Comparison of ENCODE assay signal across 7 mouse cellular contexts in the genomic region with DNA sequence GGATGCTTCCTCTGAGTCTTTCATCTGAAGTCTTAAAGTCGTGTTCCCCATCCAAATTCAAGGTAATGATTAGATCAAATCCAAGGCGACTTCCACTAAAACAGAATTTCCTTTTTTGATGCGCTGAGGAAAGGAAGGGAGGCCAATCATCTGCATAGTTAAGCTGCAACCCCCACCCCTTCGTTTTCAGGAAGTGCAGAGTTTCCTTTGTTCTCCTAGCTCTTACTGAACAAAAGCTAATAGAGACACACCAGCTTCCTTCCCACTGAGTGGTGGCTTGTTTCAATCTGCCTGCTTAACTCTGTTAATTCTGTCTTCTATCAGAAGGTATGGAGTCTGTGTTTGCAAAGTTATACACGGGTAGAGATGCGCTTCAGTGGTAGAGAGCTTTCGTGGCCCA. TPM values are rescaled to one million over a fixed set of nuclear protein-coding genes. Genes with fewer than 3 reads are reported as not detected.
DNase-seq lines count a peak whose midpoint lies in the region; ATAC-seq and TF ChIP-seq lines count a peak whose summit lies in the region.

No protein-coding gene starts in this region.

- TF ChIP-seq CTCF in midbrain, postnatal 0 days (IDR thresholded peaks at IDR 0.05) = no peak

- WGBS in midbrain, embryonic 10.5 days = 33% methylated on average over 7 of the region's 7 CpGs
- WGBS in midbrain, postnatal 0 days = 25% methylated on average over 7 of the region's 7 CpGs
- WGBS in liver, embryonic 13.5 days (ENCODE audit: insufficient replicate concordance) = 16% methylated on average over 7 of the region's 7 CpGs

- H3K36me3 ChIP-seq in midbrain, embryonic 10.5 days = 0 out of 2 replicates have a peak, but pooled peaks cover under 1% of the 10 kb centered on the region
- H3K36me3 ChIP-seq in midbrain, postnatal 0 days (ENCODE audit: insufficient read depth, low read length) = no peaks in the 10 kb centered on the region
- H3K36me3 ChIP-seq in liver, embryonic 13.5 days = no peaks in the 10 kb centered on the region

- H3K27ac ChIP-seq in midbrain, embryonic 10.5 days (replicated peaks) = 0 out of 2 replicates have a peak overlapping the region, but pooled peaks have one; percentile 9
- H3K27ac ChIP-seq in midbrain, postnatal 0 days (ENCODE audit: low read depth, low read length) = no peak overlapping the region
- no peak overlapping the region for H3K27ac ChIP-seq in liver, embryonic 13.5 days

- H3K4me3 ChIP-seq in midbrain, embryonic 10.5 days = no peak overlapping the region
- no peak overlapping the region for H3K4me3 ChIP-seq in midbrain, postnatal 0 days (ENCODE audit: low read depth, low read length)
- H3K4me3 ChIP-seq in liver, embryonic 13.5 days (replicated peaks) = no peak overlapping the region

- H3K4me1 ChIP-seq in midbrain, embryonic 10.5 days = peaks cover 19% of the 10 kb centered on the region
- no peaks in the 10 kb centered on the region for H3K4me1 ChIP-seq in midbrain, postnatal 0 days (ENCODE audit: insufficient read depth, low read length)
- H3K4me1 ChIP-seq in liver, embryonic 13.5 days (replicated peaks) = peaks cover 9% of the 10 kb centered on the region; the same call in 1 of the 2 replicates

- no peak overlapping the region for H3K9ac ChIP-seq in midbrain, postnatal 0 days (replicated peaks; ENCODE audit: low read length, poor library complexity, severe bottlenecking)
- H3K9ac ChIP-seq in liver, embryonic 13.5 days = no peak overlapping the region

- no peak for ATAC-seq in midbrain, postnatal 0 days (ENCODE audit: low FRiP score)
- no peak for ATAC-seq in liver, embryonic 13.5 days (ENCODE audit: low read depth)

- H3K9me3 ChIP-seq in midbrain, embryonic 10.5 days (replicated peaks) = no peaks in the 10 kb centered on the region
- no peaks in the 10 kb centered on the region for H3K9me3 ChIP-seq in midbrain, postnatal 0 days (ENCODE audit: low read length)
- H3K9me3 ChIP-seq in liver, embryonic 13.5 days (replicated peaks) = no peaks in the 10 kb centered on the region

- no peak overlapping the region for H3K4me2 ChIP-seq in midbrain, postnatal 0 days (ENCODE audit: low read depth, low read length, poor library complexity, severe bottlenecking)
- H3K4me2 ChIP-seq in liver, embryonic 13.5 days = peak overlapping the region; percentile 72; the same call in 1 of the 2 replicates

- peaks cover 32% of the 10 kb centered on the region for H3K27me3 ChIP-seq in midbrain, embryonic 10.5 days (ENCODE audit: low read depth, poor library complexity, severe bottlenecking)
- peaks cover 4% of the 10 kb centered on the region; the same call in 1 of the 2 replicates for H3K27me3 ChIP-seq in midbrain, postnatal 0 days (ENCODE audit: insufficient read depth, low read length)
- peaks cover 32% of the 10 kb centered on the region for H3K27me3 ChIP-seq in liver, embryonic 13.5 days

- DNase-seq in midbrain, embryonic 10.5 days (ENCODE audit: low spot score) = no peak
- no peak for DNase-seq in midbrain, postnatal 0 days (ENCODE audit: low spot score)
- DNase-seq in heart, adult 9 months (ENCODE audit: low spot score in 2 of 2) = peak; percentile 23 to 63
- no peak for DNase-seq in liver, embryonic 13.5 days
- DNase-seq in thymus, postnatal 25 days = peak; percentile 21
- DNase-seq in frontal cortex, postnatal 14 days (ENCODE audit: low spot score in 2 of 2) = no peak
- no peak for DNase-seq in urinary bladder, postnatal 36 days (ENCODE audit: low spot score in 2 of 2)

RNA-seq across cellular contexts. Expression of gene Thsd1, which starts 1.5 kb away (rescaled TPM):
- polyA plus RNA-seq in midbrain, embryonic 10.5 days (2016; fragmentation: Nextera tagmentation; extraction: Ambion mirVana) = 9.3 and 9.9 TPM in 2 replicates
- total RNA-seq in midbrain, postnatal 0 days (2014; rRNA removed) = 3.0 and 5.4 TPM in 2 replicates
- 4.5 and 4.6 TPM in 2 replicates for polyA plus RNA-seq in midbrain, postnatal 0 days (2015; fragmentation: Nextera tagmentation; extraction: Ambion mirVana)
- polyA plus RNA-seq in liver, embryonic 13.5 days (2015; fragmentation: Nextera tagmentation; extraction: Ambion mirVana) = 1.5 and 2.3 TPM in 2 replicates

RNA-seq across cellular contexts. Expression of gene Vps36, which starts 36.0 kb away (rescaled TPM):
- polyA plus RNA-seq in midbrain, embryonic 10.5 days (2016; fragmentation: Nextera tagmentation; extraction: Ambion mirVana) = 42.3 and 42.6 TPM in 2 replicates
- 33.2 and 38.9 TPM in 2 replicates for total RNA-seq in midbrain, postnatal 0 days (2014; rRNA removed)
- polyA plus RNA-seq in midbrain, postnatal 0 days (2015; fragmentation: Nextera tagmentation; extraction: Ambion mirVana) = 37.4 and 40.9 TPM in 2 replicates
- 11.5 and 12.9 TPM in 2 replicates for polyA plus RNA-seq in liver, embryonic 13.5 days (2015; fragmentation: Nextera tagmentation; extraction: Ambion mirVana)

RNA-seq across cellular contexts. Expression of gene Ckap2, which starts 43.0 kb away (rescaled TPM):
- polyA plus RNA-seq in midbrain, embryonic 10.5 days (2016; fragmentation: Nextera tagmentation; extraction: Ambion mirVana) = 60.3 and 61.3 TPM in 2 replicates
- total RNA-seq in midbrain, postnatal 0 days (2014; rRNA removed) = 4.1 and 7.5 TPM in 2 replicates
- 5.1 and 5.4 TPM in 2 replicates for polyA plus RNA-seq in midbrain, postnatal 0 days (2015; fragmentation: Nextera tagmentation; extraction: Ambion mirVana)
- polyA plus RNA-seq in liver, embryonic 13.5 days (2015; fragmentation: Nextera tagmentation; extraction: Ambion mirVana) = 22.2 and 28.5 TPM in 2 replicates

RNA-seq across cellular contexts. Expression of gene Tpte, which starts 54.6 kb away (rescaled TPM):
- polyA plus RNA-seq in midbrain, embryonic 10.5 days (2016; fragmentation: Nextera tagmentation; extraction: Ambion mirVana) = not detected in 2 replicates
- total RNA-seq in midbrain, postnatal 0 days (2014; rRNA removed) = not detected in 2 replicates
- polyA plus RNA-seq in midbrain, postnatal 0 days (2015; fragmentation: Nextera tagmentation; extraction: Ambion mirVana) = not detected in 2 replicates
- polyA plus RNA-seq in liver, embryonic 13.5 days (2015; fragmentation: Nextera tagmentation; extraction: Ambion mirVana) = not detected in 2 replicates

Comparison
In these comparisons a context has a peak if more than half of its experiments do, and no peak if none do; other contexts are left out.
1. DNase-seq: peak in heart, adult 9 months (2 of 2) and thymus, postnatal 25 days (single experiment); none in midbrain, embryonic 10.5 days (single experiment), midbrain, postnatal 0 days (single experiment), liver, embryonic 13.5 days (single experiment), frontal cortex, postnatal 14 days (0 of 2) and urinary bladder, postnatal 36 days (0 of 2).